Mouse (Mus musculus): ENCODE measurements around the gene Uts2r.

Uts2r gene

GRCm38 (mm10) chr11:121159971-121160370, at the start of gene Uts2r:
Gene Uts2r (plus strand): TSS chr11:121160271.
- no peak for DNase-seq

GRCm38 (mm10) chr11:121111051-121111450, 49.0 kb upstream of the Uts2r start:
- DNase-seq = no peak

GRCm38 (mm10) chr11:121111601-121112000, 48.5 kb upstream of the Uts2r start:
- no peak for DNase-seq

- no peak for DNase-seq
These were observed 47.8 kb upstream of the Uts2r start for GRCm38 (mm10) chr11:121112091-121112775.

GRCm38 (mm10) chr11:121118106-121118505, 42.0 kb upstream of the Uts2r start:
- DNase-seq = no peak

- DNase-seq = no peak
These were observed 41.5 kb upstream of the Uts2r start, which contains the start of gene Tex19.2 for GRCm38 (mm10) chr11:121118577-121118976. Gene Tex19.2 (minus strand): TSS chr11:121118677.

- DNase-seq = no peak
These were observed 38.9 kb upstream of the Uts2r start for GRCm38 (mm10) chr11:121121151-121121550.

GRCm38 (mm10) chr11:121122024-121122670, 37.9 kb upstream of the Uts2r start:
- DNase-seq = no peak

- DNase-seq = no peak
These were observed 36.6 kb upstream of the Uts2r start for GRCm38 (mm10) chr11:121123438-121123837.

GRCm38 (mm10) chr11:121125522-121126172, 34.4 kb upstream of the Uts2r start:
- no peak for DNase-seq

GRCm38 (mm10) chr11:121126395-121126794, 33.7 kb upstream of the Uts2r start:
- DNase-seq = peak; percentile 27 to 30

GRCm38 (mm10) chr11:121127441-121127840, 32.6 kb upstream of the Uts2r start:
- DNase-seq = no peak

GRCm38 (mm10) chr11:121129616-121130015, 30.5 kb upstream of the Uts2r start:
- DNase-seq = no peak

- DNase-seq = no peak
These were observed 25.5 kb upstream of the Uts2r start for GRCm38 (mm10) chr11:121134600-121134999.

- DNase-seq = no peak
These were observed 22.4 kb upstream of the Uts2r start for GRCm38 (mm10) chr11:121137682-121138081.

GRCm38 (mm10) chr11:121138732-121139131, 21.3 kb upstream of the Uts2r start:
- DNase-seq = no peak

GRCm38 (mm10) chr11:121143325-121144015, 16.6 kb upstream of the Uts2r start:
- DNase-seq = no peak

- DNase-seq = no peak
These were observed 14.2 kb upstream of the Uts2r start, which contains the start of gene Tex19.1 for GRCm38 (mm10) chr11:121145865-121146264. Gene Tex19.1 (plus strand): TSS chr11:121146143.

GRCm38 (mm10) chr11:121148193-121148592, 11.9 kb upstream of the Uts2r start:
- peak; percentile 8 to 19 for DNase-seq

GRCm38 (mm10) chr11:121154203-121154602, 5.9 kb upstream of the Uts2r start:
- DNase-seq = no peak

GRCm38 (mm10) chr11:121156411-121156891, 3.6 kb upstream of the Uts2r start:
- DNase-seq = no peak

- no peak for DNase-seq
These were observed 720 bp downstream of the Uts2r start for GRCm38 (mm10) chr11:121160636-121161346.

Measured in B cell, adult 2 months (primary cell).